Mouse (Mus musculus) bone marrow, adult 2 months (tissue): Measurements from ENCODE around the gene Cdkn1c. TPM values are rescaled to one million over a fixed set of nuclear protein-coding genes. Genes with fewer than 3 reads are reported as not detected.
A peak's percentile ranks its signal among the peaks of the same experiment; 100 is the strongest.

ENCODE experiments used
- H3K27ac ChIP-seq: fragments of 200-500 bp; 2 replicates; pipeline ENCODE4 v1.5.1; 2012; ENCODE audit warnings: low read depth, mild to moderate bottlenecking, control low read depth, inconsistent platforms, low read length; ENCODE audit not compliant: control insufficient read depth, poor library complexity, insufficient read depth
- H3K4me1 ChIP-seq: fragments of 200-500 bp; 2 replicates; pipeline ENCODE4 v1.6.1; 2011; ENCODE audit warnings: low read length; ENCODE audit not compliant: control insufficient read depth, insufficient read depth
- H3K4me3 ChIP-seq: fragments of 200-500 bp; replicated peaks from 2 replicates; pipeline ENCODE3; 2011; ENCODE audit warnings: mild to moderate bottlenecking, low read depth, low read length, control low read depth; ENCODE audit not compliant: control insufficient read depth
- CTCF ChIP-seq: fragments of 200-500 bp; IDR thresholded peaks from 2 replicates; pipeline ENCODE4 v1.5.1; 2011; ENCODE audit warnings: low read length, control low read depth; ENCODE audit not compliant: control insufficient read depth, insufficient read depth
- POLR2A ChIP-seq: fragments of 200-500 bp; IDR thresholded peaks from 2 replicates; pipeline ENCODE4 v1.6.1; 2011; ENCODE audit warnings: low read depth, mild to moderate bottlenecking, control low read depth, low read length, borderline replicate concordance; ENCODE audit not compliant: control insufficient read depth
- WGBS: fragments of 180-500 bp; shearing (Covaris S2); methylation state at CpG from one replicate; pipeline ENCODE4 v1.1.7; 2018; 5-methylcytosine and 5-hydroxymethylcytosine counted together
- polyA plus RNA-seq: library from polyadenylated mRNA; stranded (reverse); fragments of >200 nt; gene quantifications from 2 replicates; pipeline ENCODE4 v1.2.4, GENCODE M21; 2011; ENCODE audit warnings: low replicate concordance; ENCODE audit not compliant: missing spikeins, insufficient read depth, insufficient read length

Gene Cdkn1c
- 4.3 and 8.0 TPM in 2 replicates for polyA plus RNA-seq

DNA sequence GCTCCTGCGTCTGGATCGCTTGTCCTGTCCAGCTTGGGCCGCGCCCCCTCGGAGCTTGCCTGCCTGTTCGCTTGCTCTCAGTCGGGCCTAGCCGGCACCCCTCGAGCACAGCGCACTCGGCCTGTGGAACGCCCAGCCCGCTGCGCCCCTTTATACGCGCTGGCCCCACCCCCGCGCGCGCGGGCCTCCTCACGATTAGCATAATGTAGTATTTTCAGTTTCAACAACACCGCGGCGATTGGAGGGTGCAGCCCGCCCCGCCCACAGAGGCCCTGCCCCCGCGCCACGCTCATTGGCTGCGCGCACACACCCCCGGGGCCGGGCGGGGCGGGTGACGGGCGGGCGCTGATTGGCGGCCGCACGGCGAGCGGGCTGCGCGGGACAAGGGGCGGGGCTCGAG, at the start of gene Cdkn1c:
Gene Cdkn1c (minus strand): TSS at position 177 of the 400 bp plus-strand sequence.
- peak; percentile 49; the same call in 1 of the 2 replicates for TF ChIP-seq POLR2A
- no peak for TF ChIP-seq CTCF
- H3K4me3 ChIP-seq: peak within 1 kb of the TSS; percentile 66
- H3K4me1 ChIP-seq: peaks cover 2% of the 10 kb centered on the region
- WGBS: 23% methylated on average over 48 of the region's 48 CpGs
- H3K27ac ChIP-seq: no peak within 1 kb of the TSS; the same call in 1 of the 2 replicates

DNA sequence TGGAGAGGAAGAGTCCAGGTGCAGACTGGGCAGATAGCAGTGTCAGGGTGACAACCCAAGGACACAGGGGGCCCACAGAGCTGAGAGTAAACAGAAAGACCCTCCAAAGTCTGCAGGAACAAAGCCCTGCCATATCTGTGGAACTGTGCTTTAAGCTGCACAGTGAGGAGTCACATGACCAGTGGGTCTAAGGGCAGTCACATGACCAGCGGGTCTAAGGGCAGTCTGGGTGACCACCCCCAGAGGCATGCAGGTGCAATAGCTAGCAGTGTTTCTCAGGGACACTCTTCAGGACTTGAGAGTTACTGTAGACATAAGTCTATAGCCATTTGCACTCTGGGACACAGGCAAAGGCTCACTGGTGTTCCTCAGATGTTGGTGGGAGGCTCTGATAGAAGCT, 48.7 kb upstream of the Cdkn1c start:
- 75% methylated on average over 1 of the region's 1 CpGs for WGBS
- no peak overlapping the region for H3K27ac ChIP-seq
- TF ChIP-seq POLR2A (no peak), CTCF (no peak)
- no peaks in the 10 kb centered on the region for H3K4me1 ChIP-seq
- no peak overlapping the region for H3K4me3 ChIP-seq

DNA sequence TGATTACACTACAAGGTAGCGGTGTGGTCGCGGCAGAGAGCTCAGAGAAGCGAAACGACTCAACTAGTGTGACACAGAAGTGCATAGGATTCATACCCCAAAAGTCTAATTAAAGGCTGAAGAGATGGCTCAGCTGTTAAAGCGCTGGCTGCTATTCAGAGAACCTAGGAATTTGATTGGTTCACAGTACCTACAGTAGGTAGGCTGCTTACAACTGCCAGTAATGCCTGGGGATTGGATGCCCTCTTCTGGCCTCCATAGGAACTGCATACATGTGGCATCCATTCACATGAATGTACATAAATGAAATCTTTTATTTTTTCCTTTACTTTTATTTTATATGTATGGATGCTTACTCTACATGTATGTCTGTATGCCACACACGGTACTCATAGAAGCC, 45.8 kb upstream of the Cdkn1c start:
- Histone ChIP-seq H3K4me1 (peaks cover 1% of the 10 kb centered on the region; the same call in 1 of the 2 replicates), H3K4me3 (no peak overlapping the region), H3K27ac (no peak overlapping the region)
- no peak for TF ChIP-seq POLR2A
- peak; percentile 34 for TF ChIP-seq CTCF
- 32% methylated on average over 7 of the region's 7 CpGs for WGBS

- H3K4me3 ChIP-seq: no peak overlapping the region
- 68% methylated on average over 7 of the region's 7 CpGs for WGBS
- H3K4me1 ChIP-seq: peaks cover 1% of the 10 kb centered on the region; the same call in 1 of the 2 replicates
- TF ChIP-seq POLR2A (no peak), CTCF (no peak)
- no peak overlapping the region for H3K27ac ChIP-seq
Measured at GRCm38 (mm10) chr7:143506271-143506670, 45.4 kb upstream of the Cdkn1c start.

GRCm38 (mm10) chr7:143505823-143506222, 45.0 kb upstream of the Cdkn1c start:
- H3K27ac ChIP-seq: no peak overlapping the region
- 21% methylated on average over 11 of the region's 11 CpGs for WGBS

DNA sequence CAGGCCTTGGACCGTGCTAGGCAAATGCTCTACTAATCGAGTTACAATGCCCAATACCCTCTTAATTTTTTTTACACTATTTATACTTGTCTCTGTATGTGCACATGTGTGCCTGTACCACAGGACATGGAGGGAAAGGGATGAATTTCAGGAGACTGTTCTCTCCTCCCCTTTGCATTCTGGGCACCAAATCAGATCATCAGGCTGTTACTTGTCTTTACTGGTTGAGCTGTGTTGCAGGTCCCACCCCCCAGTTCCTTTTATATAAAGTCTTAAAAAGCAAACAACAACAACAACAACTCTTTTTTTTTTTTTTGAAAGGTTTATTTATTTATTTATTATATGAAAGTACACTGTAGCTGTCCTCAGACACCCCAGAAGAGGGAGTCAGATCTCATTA, 44.6 kb upstream of the Cdkn1c start:
- WGBS: 79% methylated on average over 2 of the region's 2 CpGs
- Histone ChIP-seq H3K27ac (no peak overlapping the region), H3K4me1 (peaks cover 1% of the 10 kb centered on the region; the same call in 1 of the 2 replicates), H3K4me3 (no peak overlapping the region)
- TF ChIP-seq CTCF: no peak

More at GRCm38 (mm10) chr7:143505823-143506222, 45.0 kb upstream of the Cdkn1c start:
- H3K4me1 ChIP-seq: peaks cover 1% of the 10 kb centered on the region; the same call in 1 of the 2 replicates
- TF ChIP-seq POLR2A: no peak
- TF ChIP-seq CTCF: peak; percentile 71
- H3K4me3 ChIP-seq: no peak overlapping the region

- H3K4me3 ChIP-seq: no peak overlapping the region
- H3K27ac ChIP-seq: no peak overlapping the region
- peaks cover 1% of the 10 kb centered on the region; the same call in 1 of the 2 replicates for H3K4me1 ChIP-seq
- TF ChIP-seq POLR2A (no peak), CTCF (no peak)
- WGBS: 83% methylated on average over 6 of the region's 6 CpGs
Measured at GRCm38 (mm10) chr7:143503926-143504325, 43.1 kb upstream of the Cdkn1c start.

DNA sequence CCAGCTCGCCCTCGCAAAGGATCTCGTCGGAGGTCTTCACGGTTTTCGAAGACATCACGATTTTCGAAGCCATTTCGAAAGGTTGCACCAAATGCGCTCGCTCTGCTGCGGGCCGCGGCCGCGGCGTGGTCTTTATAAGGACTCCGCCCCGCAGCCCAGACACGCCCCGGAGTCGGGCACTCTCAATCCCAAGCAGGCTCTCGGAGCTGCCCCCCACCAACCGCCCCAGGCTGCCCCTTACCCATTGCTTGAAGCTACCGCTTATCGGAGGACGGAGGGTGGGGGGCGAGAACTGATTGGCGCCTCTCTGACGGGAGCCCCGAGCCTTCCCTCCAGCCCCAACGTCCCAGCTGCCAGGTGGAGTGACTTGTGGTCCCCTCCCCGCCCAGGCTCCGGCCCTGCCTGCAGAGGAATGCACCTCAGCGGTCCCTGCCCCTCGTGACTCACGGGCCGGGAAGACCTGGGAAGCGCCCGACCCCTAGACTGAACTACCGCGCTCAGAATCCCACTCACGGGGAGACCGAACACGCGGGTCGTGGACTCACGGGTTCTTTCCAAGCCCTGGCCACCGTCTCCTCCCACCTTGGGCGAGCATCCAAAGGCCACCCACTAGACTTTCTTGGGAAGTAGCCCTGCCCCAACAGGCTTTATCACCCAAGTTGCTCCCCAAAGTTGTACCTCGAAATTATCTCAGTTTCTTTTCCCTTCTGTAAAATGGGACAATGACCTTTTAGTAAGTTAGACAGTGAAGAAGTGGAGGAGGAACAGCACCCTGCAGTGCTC, 41.8 kb upstream of the Cdkn1c start, which contains the start of gene Phlda2:
Gene Phlda2 (minus strand): TSS at position 733 of the 783 bp plus-strand sequence.
- Histone ChIP-seq H3K4me3 (peak within 1 kb of the TSS; percentile 29), H3K4me1 (peaks cover 1% of the 10 kb centered on the region; the same call in 1 of the 2 replicates), H3K27ac (no peak within 1 kb of the TSS)
- WGBS: 3% methylated on average over 51 of the region's 51 CpGs
- TF ChIP-seq CTCF (no peak), POLR2A (no peak)
